ENCODE assay signal across 10 mouse cellular contexts in the genomic region with DNA sequence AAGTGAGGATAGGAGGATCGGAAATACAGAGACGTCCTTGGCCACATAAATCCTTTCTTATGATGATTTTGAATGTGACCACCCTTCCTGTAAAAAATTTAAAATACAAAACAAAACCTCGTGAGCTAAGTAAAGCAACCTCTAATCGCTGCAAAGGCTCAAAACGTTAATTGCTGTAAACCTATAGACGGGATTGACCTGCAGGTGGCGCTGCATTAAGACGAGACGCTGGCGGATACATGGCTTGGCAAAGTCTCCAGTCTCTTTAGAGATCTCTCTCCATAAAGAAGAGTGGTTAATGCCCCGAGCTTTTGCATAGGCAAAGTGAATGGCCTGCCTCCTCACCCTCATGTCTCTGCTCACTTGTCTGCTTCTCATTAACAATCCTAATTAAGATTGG. TPM values are rescaled to one million over a fixed set of nuclear protein-coding genes. Genes with fewer than 3 reads are reported as not detected.
A peak's percentile ranks its signal among the peaks of the same experiment; 100 is the strongest.
DNase-seq lines count a peak whose midpoint lies in the region; ATAC-seq and TF ChIP-seq lines count a peak whose summit lies in the region.
"Had no signal": no experiment of that assay in that cellular context is flagged by ENCODE, and none has a peak within 500 bp of the region (broad histone marks: within the 10 kb centered on the region; RNA-seq: fewer than 3 reads in every experiment).

No protein-coding gene starts in this region.

- H3K27me3 ChIP-seq in forebrain, embryonic 11.5 days (ENCODE audit: control insufficient read depth, insufficient read depth, low read length) = peaks cover 15% of the 10 kb centered on the region
- peaks cover 11% of the 10 kb centered on the region for H3K27me3 ChIP-seq in forebrain, embryonic 15.5 days
- H3K27me3 ChIP-seq in ES-Bruce4 (ENCODE audit: control insufficient read depth, insufficient read depth, low read length, poor library complexity, severe bottlenecking) = peaks cover 3% of the 10 kb centered on the region; the same call in 1 of the 2 replicates
- H3K27me3 ChIP-seq in midbrain, embryonic 16.5 days (ENCODE audit: control insufficient read depth, insufficient read depth, low read depth, low read length) = no peaks in the 10 kb centered on the region

- H3K36me3 ChIP-seq in forebrain, embryonic 11.5 days (ENCODE audit: control insufficient read depth, insufficient read depth, low read length) = no peaks in the 10 kb centered on the region
- no peaks in the 10 kb centered on the region for H3K36me3 ChIP-seq in forebrain, embryonic 15.5 days
- no peaks in the 10 kb centered on the region for H3K36me3 ChIP-seq in ES-Bruce4 (ENCODE audit: control insufficient read depth, insufficient read depth, low read length, poor library complexity, severe bottlenecking)
- H3K36me3 ChIP-seq in midbrain, embryonic 16.5 days (ENCODE audit: control insufficient read depth, insufficient read depth, low read length) = no peaks in the 10 kb centered on the region

- H3K4me2 ChIP-seq in forebrain, embryonic 11.5 days (ENCODE audit: low read depth, low read length, severe bottlenecking) = no peak overlapping the region
- no peak overlapping the region for H3K4me2 ChIP-seq in forebrain, embryonic 15.5 days (replicated peaks)
- 0 out of 2 replicates have a peak overlapping the region, but pooled peaks have one; percentile 87 for H3K4me2 ChIP-seq in midbrain, embryonic 16.5 days (ENCODE audit: low read length)

- peaks cover 7% of the 10 kb centered on the region; the same call in 1 of the 2 replicates for H3K4me1 ChIP-seq in forebrain, embryonic 11.5 days (replicated peaks; ENCODE audit: control insufficient read depth, insufficient read depth, low read length)
- peaks cover 16% of the 10 kb centered on the region for H3K4me1 ChIP-seq in forebrain, embryonic 15.5 days
- H3K4me1 ChIP-seq in ES-Bruce4 (ENCODE audit: control insufficient read depth, insufficient read depth, low read length) = no peaks in the 10 kb centered on the region
- peaks cover 20% of the 10 kb centered on the region for H3K4me1 ChIP-seq in midbrain, embryonic 16.5 days (ENCODE audit: control insufficient read depth, insufficient read depth, low read length)

- no peaks in the 10 kb centered on the region for H3K9me3 ChIP-seq in forebrain, embryonic 11.5 days (ENCODE audit: control insufficient read depth, low read length)
- no peaks in the 10 kb centered on the region for H3K9me3 ChIP-seq in forebrain, embryonic 15.5 days
- H3K9me3 ChIP-seq in ES-Bruce4 (replicated peaks; ENCODE audit: control insufficient read depth, insufficient read depth, low read length, poor library complexity, severe bottlenecking) = no peaks in the 10 kb centered on the region
- H3K9me3 ChIP-seq in midbrain, embryonic 16.5 days (replicated peaks; ENCODE audit: control insufficient read depth, low read length, poor library complexity, severe bottlenecking) = no peaks in the 10 kb centered on the region

- TF ChIP-seq EP300 in ES-Bruce4 (IDR thresholded peaks at IDR 0.05; ENCODE audit: insufficient read depth, low read depth, low read length) = no peak

- DNase-seq in forebrain, embryonic 11.5 days (ENCODE audit: low spot score) = peak; percentile 78
- DNase-seq in cerebellum, postnatal 14 days = peak; percentile 67 to 85
- peak; percentile 57 to 77 for DNase-seq in layer of hippocampus, adult 2 months (ENCODE audit: low spot score in 2 of 2)
- DNase-seq in urinary bladder, postnatal 10 days (ENCODE audit: low spot score) = no peak
- DNase-seq in natural killer cell, adult 2 months (ENCODE audit: low spot score in 2 of 2) = no peak

- H3K9ac ChIP-seq in forebrain, embryonic 11.5 days (ENCODE audit: low read length) = no peak overlapping the region
- H3K9ac ChIP-seq in forebrain, embryonic 15.5 days (replicated peaks) = no peak overlapping the region
- no peak overlapping the region for H3K9ac ChIP-seq in ES-Bruce4 (ENCODE audit: low read depth, poor library complexity, severe bottlenecking)
- H3K9ac ChIP-seq in midbrain, embryonic 16.5 days (ENCODE audit: low read depth, low read length) = no peak overlapping the region

- TF ChIP-seq POLR2A in ES-Bruce4 (IDR thresholded peaks at IDR 0.05; ENCODE audit: insufficient read depth, low read length) = no peak

- H3K27ac ChIP-seq in forebrain, embryonic 11.5 days (ENCODE audit: low read depth, low read length) = no peak overlapping the region
- no peak overlapping the region for H3K27ac ChIP-seq in forebrain, embryonic 15.5 days (replicated peaks)
- no peak overlapping the region for H3K27ac ChIP-seq in ES-Bruce4 (ENCODE audit: insufficient read depth, low read length)
- H3K27ac ChIP-seq in layer of hippocampus, adult 2 months = no peak overlapping the region
- H3K27ac ChIP-seq in midbrain, embryonic 16.5 days (ENCODE audit: low read length) = peak overlapping the region; percentile 55; the same call in 1 of the 2 replicates

- TF ChIP-seq CTCF in ES-Bruce4 (IDR thresholded peaks at IDR 0.05; ENCODE audit: low read depth, low read length) = peak; percentile 64
- TF ChIP-seq CTCF in layer of hippocampus, adult 2 months (conservative IDR thresholded peaks at IDR 0.05) = peak; percentile 81

- 12% methylated on average over 11 of the region's 11 CpGs for WGBS in forebrain, embryonic 11.5 days
- 10% methylated on average over 11 of the region's 11 CpGs for WGBS in forebrain, embryonic 15.5 days
- WGBS in midbrain, embryonic 16.5 days = 13% methylated on average over 11 of the region's 11 CpGs

- H3K4me3 ChIP-seq in forebrain, embryonic 11.5 days (ENCODE audit: low read depth, low read length) = no peak overlapping the region
- H3K4me3 ChIP-seq in forebrain, embryonic 15.5 days = no peak overlapping the region
- no peak overlapping the region for H3K4me3 ChIP-seq in ES-Bruce4 (ENCODE audit: low read depth, low read length)
- no peak overlapping the region for H3K4me3 ChIP-seq in layer of hippocampus, adult 2 months
- H3K4me3 ChIP-seq in midbrain, embryonic 16.5 days (ENCODE audit: low read depth, low read length) = no peak overlapping the region
- H3K4me3 ChIP-seq: myocyte had no signal

- ATAC-seq in forebrain, embryonic 11.5 days (replicated peaks; ENCODE audit: low FRiP score) = no peak
- no peak for ATAC-seq in forebrain, embryonic 15.5 days (replicated peaks)
- ATAC-seq in midbrain, embryonic 16.5 days = no peak

RNA-seq across cellular contexts. Expression of a gene that starts 2.0 kb away (rescaled TPM):
- polyA plus RNA-seq in forebrain, embryonic 11.5 days (2014; fragmentation: Nextera tagmentation; extraction: Ambion mirVana) = 0.44 and 0.56 TPM in 2 replicates
- polyA plus RNA-seq in forebrain, embryonic 15.5 days (2015; fragmentation: Nextera tagmentation; extraction: Ambion mirVana) = 3.6 and 5.0 TPM in 2 replicates
- polyA plus RNA-seq in ES-Bruce4 (2011; ENCODE audit: insufficient read depth, insufficient read length, low read depth, missing spikeins) = not detected in 2 replicates
- under 1 TPM; 0.54 to 0.91 TPM for total RNA-seq in layer of hippocampus, adult 2 months (2021)
- polyA plus RNA-seq in midbrain, embryonic 16.5 days (2015; fragmentation: Nextera tagmentation; extraction: Ambion mirVana) = 16.0 and 16.6 TPM in 2 replicates
- polyA plus RNA-seq: gonadal fat pad, adult 2 months; myocyte had no signal

Comparison
In these comparisons a context has a peak if more than half of its experiments do, and no peak if none do; other contexts are left out.
1. DNase-seq: peak in forebrain, embryonic 11.5 days (single experiment), cerebellum, postnatal 14 days (2 of 2) and layer of hippocampus, adult 2 months (2 of 2); none in urinary bladder, postnatal 10 days (single experiment) and natural killer cell, adult 2 months (0 of 2).